Mouse (Mus musculus): ENCODE data around the gene Mettl23. TPM values are rescaled to one million over a fixed set of nuclear protein-coding genes. Genes with fewer than 3 reads are reported as not detected.
"Not testable (repeated sequence)": the region's sequence is repeated elsewhere in the genome, so short reads cannot be mapped to it uniquely, and the experiment has no call there.

The Mettl23 gene
- polyA plus RNA-seq, 1 experiment from 2014 or later = 51.5 TPM

- not testable (repeated sequence) for H3K4me2 ChIP-seq; H3K4me1 ChIP-seq; H3K9me3 ChIP-seq (replicated peaks); H3K36me3 ChIP-seq; H3K9ac ChIP-seq; H3K27ac ChIP-seq; H3K4me3 ChIP-seq (replicated peaks); ATAC-seq (replicated peaks; ENCODE audit: low FRiP score)
- peaks cover 33% of the 10 kb centered on the region for H3K27me3 ChIP-seq
- WGBS = 92% methylated on average over 10 of the region's 10 CpGs
Observed at GRCm38 (mm10) chr11:116902588-116902987, 59.5 kb downstream of the Mettl23 start.

Other genes with a start within 250 kb of the Mettl23 start
- 9.5 and 9.8 TPM in 2 replicates for gene Rhbdf2, start 216.3 kb upstream of the Mettl23 start, polyA plus RNA-seq (2015; fragmentation: Nextera tagmentation; extraction: Ambion mirVana)
- 1.1 and 1.6 TPM in 2 replicates for gene Prcd, start 189.7 kb upstream of the Mettl23 start, polyA plus RNA-seq (2015; fragmentation: Nextera tagmentation; extraction: Ambion mirVana)
- gene Cygb, start 189.0 kb upstream of the Mettl23 start, polyA plus RNA-seq (2015; fragmentation: Nextera tagmentation; extraction: Ambion mirVana) = 13.7 and 16.0 TPM in 2 replicates
- gene St6galnac1, start 67.8 kb upstream of the Mettl23 start, polyA plus RNA-seq (2015; fragmentation: Nextera tagmentation; extraction: Ambion mirVana) = not detected in 2 replicates
- gene Mxra7, start 15.2 kb upstream of the Mettl23 start, polyA plus RNA-seq (2015; fragmentation: Nextera tagmentation; extraction: Ambion mirVana) = 16.7 and 20.8 TPM in 2 replicates
- 72.6 and 75.5 TPM in 2 replicates for gene Jmjd6, start 171 bp downstream of the Mettl23 start, polyA plus RNA-seq (2015; fragmentation: Nextera tagmentation; extraction: Ambion mirVana)
- gene Mfsd11, start 9.2 kb downstream of the Mettl23 start, polyA plus RNA-seq (2015; fragmentation: Nextera tagmentation; extraction: Ambion mirVana) = 37.9 and 39.6 TPM in 2 replicates
- gene Srsf2, start 9.8 kb downstream of the Mettl23 start, polyA plus RNA-seq (2015; fragmentation: Nextera tagmentation; extraction: Ambion mirVana) = 810 and 860 TPM in 2 replicates
- gene Mgat5b, start 75.6 kb downstream of the Mettl23 start, polyA plus RNA-seq (2015; fragmentation: Nextera tagmentation; extraction: Ambion mirVana) = 0.13 and 0.43 TPM in 2 replicates